Mouse (Mus musculus) embryo, embryonic 10.5 days (tissue): ENCODE measurements around the gene Ctdspl2.
A peak's percentile ranks its signal among the peaks of the same experiment; 100 is the strongest.
"Not testable (repeated sequence)": the region's sequence is repeated elsewhere in the genome, so short reads cannot be mapped to it uniquely, and the experiment has no call there.

Experiments used
- DNase-seq: peaks from one replicate; pipeline ENCODE4 v3.0.0-alpha.2; 2015; ENCODE audit warnings: low spot score

The Ctdspl2 gene

GRCm38 (mm10) chr2:121955765-121956223, at the start of gene Ctdspl2, which contains the start of gene Mageb3:
Gene Ctdspl2, plus strand, starts transcription at chr2:121956001.
Gene Mageb3, minus strand, starts transcription at chr2:121956092.
- DNase-seq: peak; percentile 98

GRCm38 (mm10) chr2:121909975-121910374, 45.8 kb upstream of the Ctdspl2 start:
- no peak for DNase-seq

- DNase-seq: no peak
Observed at GRCm38 (mm10) chr2:121916047-121916970, 39.5 kb upstream of the Ctdspl2 start.

- not testable (repeated sequence) for DNase-seq
Observed at GRCm38 (mm10) chr2:121937624-121938023, 18.2 kb upstream of the Ctdspl2 start.

- DNase-seq: no peak
Observed at GRCm38 (mm10) chr2:121943364-121943763, 12.4 kb upstream of the Ctdspl2 start.

- DNase-seq: peak; percentile 36
Observed at GRCm38 (mm10) chr2:121954971-121955656, 687 bp upstream of the Ctdspl2 start.

DNA sequence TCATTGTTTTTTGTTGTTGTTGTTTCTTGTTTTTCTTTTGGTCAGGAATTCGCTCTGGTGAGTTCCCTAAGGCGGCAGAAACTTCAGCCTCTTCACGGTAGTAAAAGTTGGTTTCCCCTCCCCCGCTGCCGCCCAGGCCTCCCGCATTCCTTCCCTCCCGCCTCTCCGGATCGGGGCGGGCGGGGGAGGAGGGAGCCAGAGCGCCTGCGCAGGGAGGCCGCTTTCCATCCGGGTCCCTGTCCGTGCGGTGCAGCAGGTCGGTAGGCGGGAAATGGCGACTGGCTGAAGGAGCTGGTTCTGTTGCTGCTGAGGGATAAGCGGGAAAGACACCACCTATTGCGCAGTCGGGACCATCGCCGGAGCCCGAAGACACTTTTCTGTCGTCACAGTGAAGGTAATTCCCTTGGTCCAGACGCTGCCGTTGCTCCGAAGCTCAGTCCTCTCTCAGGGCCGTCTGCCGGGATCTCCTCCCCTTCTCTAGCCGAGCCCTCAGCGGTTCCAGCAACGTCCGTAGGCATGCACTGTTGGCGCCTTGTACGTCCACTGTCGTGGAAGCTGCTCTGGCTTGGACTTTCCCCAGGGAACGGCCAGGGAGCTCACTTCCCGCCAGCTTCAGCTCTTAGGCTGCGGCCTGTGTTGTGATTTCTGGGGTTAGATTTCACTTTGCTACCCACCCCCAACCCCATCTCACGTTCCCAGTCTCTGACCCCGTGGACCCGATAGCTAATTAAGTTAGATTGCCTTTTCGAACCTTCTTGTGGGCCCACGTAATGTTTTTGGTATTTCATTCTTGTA, 620 bp downstream of the Ctdspl2 start:
- DNase-seq: peak; percentile 95

DNA sequence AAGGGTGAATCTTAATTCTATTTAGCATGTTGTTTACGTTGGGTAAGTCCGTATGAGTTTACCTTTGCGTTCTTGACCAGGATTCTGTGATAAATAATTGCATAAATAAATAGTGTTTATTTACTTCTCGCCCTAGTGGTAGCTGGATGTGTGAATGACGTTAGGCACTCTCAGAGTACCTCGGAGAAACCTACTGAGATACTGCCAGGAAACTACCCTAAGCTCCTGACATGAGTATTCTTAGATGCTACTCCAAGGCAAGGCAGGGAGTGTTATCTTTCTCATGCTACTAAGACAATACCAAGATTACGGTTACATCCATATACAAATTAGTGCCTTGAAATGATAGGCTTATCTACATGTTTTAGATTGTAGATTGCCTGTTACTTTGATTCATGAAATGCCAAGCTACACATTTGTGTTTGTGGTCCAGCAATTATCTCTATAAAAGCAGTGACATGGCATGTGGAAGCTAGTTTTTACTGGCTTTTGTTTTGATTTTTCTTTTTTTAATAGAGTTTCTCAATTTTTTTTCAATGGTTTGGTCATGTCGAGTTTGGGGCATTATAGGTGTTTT, 1.5 kb downstream of the Ctdspl2 start:
- peak; percentile 8 for DNase-seq

- DNase-seq: peak; percentile 30
Observed at GRCm38 (mm10) chr2:121995738-121996137, 39.9 kb downstream of the Ctdspl2 start.

DNA sequence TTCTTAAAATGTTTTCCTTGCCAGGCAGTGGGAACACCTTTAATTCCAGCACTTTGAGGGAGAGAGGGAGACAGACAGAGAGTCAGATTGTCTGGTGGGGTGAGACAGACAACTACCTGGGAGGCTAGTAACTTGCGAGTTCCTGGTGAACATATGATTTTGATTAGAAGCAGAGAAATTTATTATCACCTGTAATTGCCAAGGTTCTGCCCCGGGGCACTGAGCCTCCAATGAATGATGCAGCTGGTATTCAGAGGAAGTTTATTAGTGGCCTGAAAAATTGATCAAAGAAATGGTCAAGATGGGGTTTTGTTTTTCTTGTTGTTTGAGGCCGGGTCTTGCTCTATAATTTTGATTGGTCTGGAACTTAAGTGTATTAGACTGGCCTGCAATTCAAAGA, 53.0 kb downstream of the Ctdspl2 start:
- DNase-seq: no peak

- no peak for DNase-seq
Observed at GRCm38 (mm10) chr2:122011441-122011840, 55.6 kb downstream of the Ctdspl2 start.

DNA sequence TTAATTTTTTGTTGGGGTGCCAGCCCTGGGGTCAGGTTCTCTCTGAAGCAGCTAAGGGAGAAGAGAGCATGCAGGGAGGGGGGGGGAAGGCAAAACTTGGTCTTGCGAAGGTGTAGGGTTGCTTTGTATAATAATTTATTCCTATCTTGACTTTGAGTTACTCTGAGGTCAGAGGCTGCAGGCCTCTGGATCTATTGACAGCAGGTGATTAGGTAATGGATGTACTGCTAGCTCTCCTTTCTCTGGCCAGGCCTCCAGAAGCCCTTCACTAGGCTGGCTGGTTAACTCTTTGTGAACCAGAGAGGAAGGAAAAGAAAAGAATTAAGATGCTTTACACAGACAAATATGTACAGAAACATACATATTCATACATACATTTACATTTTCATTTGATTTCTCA, 62.9 kb downstream of the Ctdspl2 start:
- no peak for DNase-seq

GRCm38 (mm10) chr2:122022284-122022683, 66.5 kb downstream of the Ctdspl2 start:
- no peak for DNase-seq

DNA sequence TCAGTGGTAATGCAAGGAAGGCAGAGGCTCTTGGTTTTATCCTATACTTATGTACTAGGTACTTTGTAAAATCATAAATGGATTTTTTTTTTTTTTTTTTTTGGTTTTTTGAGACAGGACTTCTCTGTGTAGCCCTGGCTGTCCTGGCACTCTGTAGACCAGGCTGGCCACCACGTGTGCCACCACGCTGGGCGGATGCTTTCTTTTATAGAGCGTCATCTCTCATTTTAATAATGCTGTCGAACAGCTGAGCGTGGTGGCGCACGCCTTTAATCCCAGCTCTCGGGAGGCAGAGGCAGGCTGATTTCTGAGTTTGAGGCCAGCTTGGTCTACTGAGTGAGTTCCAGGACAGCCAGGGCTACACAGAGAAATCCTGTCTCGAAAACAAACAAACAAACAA, 71.3 kb downstream of the Ctdspl2 start:
- not testable (repeated sequence) for DNase-seq

DNA sequence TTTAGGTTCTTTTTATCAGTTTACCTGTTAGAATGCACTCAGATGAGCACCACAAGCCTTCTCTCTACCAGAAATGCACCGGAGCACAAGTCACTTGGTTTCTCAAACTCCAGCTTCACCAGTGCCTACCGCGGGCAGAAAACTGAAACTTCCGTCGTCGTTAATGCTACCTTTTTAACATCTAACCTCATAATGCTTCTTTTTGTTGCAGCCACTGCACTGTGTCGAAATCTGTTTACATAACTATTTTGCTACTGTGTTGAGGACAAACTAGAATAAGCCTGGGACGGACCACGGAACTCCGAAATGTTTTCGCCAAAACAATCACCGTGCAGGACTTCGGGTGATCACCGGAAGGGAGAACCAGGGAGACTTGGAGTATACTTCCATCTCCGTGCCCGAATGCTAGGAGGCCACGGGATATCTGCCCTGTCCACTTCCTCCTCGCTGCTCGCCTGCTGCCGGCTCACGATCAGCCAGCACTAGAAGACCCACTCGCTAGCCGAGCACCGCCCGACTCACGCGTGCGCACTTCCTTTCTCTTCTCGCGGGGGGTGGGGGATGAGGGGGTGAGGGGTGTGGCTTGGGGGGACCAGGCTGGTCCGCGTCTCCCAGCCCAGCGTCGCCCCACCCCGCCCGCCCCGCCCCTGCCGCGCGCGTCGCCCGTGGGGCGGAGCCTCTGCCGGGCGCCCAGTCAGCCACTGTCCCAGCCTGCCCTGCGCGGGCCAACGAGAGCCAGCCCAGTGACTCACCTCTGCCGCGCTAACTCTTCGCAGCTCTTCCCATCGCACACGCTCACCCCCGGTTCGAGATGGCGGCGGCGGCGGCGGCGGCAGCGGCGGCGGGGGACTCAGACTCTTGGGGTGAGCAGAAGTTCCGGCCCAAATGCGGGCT, 72.3 kb downstream of the Ctdspl2 start, which contains the start of gene Eif3j1:
Eif3j1 (plus strand) TSS at position 685 of the 894 bp plus-strand sequence.
- peak; percentile 95 for DNase-seq

DNA sequence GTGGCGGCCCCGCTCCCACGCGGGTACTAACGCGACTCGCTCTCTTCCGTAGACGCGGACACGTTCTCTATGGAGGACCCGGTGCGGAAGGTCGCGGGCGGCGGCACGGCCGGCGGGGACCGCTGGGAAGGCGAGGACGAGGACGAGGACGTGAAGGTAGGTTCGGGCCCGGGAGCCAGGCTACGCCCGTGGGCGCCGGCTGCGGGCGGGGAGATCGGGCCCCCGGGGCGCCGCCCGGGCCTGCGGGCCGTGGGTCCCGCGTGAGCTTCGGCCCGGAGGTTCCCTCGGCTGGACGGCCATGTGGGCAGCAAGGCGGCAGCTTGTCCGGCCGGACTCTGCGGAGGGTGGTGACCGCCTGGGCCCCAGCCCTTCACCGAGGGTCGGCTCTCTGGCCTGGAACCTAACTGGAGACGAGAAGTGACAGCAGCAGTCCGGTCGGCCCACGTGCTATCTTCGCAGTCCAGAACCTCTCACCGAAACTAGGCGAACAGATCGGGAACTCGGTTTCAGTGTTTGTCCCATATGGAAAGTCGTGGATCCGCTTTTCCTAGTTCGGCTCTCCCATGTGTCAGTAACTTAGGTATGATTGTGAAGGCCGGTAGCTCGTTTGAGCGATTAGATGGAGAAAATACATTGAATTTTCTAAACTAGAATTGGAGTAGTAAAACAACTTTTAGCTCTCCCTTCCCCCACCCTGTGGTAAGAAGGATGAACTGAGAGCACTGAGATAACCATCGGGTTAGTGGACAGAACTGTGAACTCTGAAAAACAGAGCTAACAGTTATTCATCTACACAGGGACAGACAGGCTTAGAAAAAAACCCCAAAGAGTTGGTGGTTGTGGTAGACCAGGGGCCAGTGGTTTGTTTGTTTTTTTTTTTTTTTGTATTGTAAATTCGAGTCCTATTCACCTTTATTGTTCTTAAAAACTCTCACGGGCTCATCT, 73.2 kb downstream of the Ctdspl2 start:
- peak; percentile 58 for DNase-seq

- no peak for DNase-seq
Observed at GRCm38 (mm10) chr2:122031970-122032369, 76.2 kb downstream of the Ctdspl2 start.

DNA sequence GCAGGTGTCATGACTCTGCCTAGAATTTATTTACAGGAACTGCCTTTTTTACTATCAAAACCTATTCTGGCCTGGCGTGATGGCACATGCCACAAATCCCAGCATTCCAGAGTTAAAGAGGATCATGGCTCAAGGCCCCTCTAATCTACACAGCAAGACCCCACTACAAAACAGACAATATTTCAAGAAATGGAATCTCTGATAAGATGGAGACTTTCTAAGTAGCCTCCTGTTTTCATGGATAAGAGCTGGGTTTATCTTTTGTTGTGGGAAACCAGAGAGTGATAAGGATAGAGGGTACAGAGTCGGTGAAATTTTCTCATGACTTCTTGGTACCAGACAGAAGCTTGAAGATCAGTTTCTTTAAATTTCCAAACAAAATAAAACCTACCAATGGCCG, 80.3 kb downstream of the Ctdspl2 start:
- no peak for DNase-seq

DNA sequence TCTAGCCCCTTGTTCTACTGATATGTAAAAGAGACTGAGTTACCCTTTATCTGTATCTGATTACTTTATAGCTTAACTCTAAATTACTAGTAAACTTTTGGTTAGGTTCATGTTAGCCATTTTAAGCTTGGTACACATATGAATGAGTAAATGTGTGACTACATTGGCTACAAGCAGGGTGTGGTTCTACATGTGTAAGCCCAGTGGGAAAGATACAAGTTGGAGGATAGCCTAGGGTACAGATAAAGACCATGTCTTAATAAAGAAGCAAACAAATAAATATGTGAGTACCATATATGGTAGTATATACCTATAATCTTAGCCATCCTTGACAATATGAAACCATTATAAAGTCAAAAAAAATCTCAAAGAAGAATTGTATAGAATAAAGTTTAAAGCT, 88.1 kb downstream of the Ctdspl2 start:
- no peak for DNase-seq
